Comparison of ENCODE assay signal across 13 mouse cellular contexts in the genomic region with DNA sequence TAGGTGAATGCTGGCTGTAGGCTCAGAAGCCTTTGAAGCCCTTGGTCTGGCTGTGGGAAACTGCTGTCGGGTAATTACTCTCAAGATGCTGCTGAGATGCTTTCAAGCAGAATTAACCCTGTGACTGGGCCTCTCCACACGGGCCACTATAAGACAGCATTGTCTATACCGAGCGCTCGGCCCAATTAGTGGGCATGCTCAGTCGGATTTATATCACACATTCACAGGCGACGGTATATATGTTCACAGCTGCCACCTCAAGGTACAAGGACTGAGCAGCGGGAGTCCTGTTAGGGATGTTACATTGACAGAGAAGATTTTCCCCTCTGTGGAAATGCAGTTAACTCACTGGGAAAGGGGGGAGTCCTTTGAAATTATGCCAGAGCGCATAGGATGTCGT.
DNase-seq lines count a peak whose midpoint lies in the region; ATAC-seq and TF ChIP-seq lines count a peak whose summit lies in the region.
"Had no signal": no experiment of that assay in that cellular context is flagged by ENCODE, and none has a peak within 500 bp of the region (broad histone marks: within the 10 kb centered on the region; RNA-seq: fewer than 3 reads in every experiment).

No protein-coding gene starts in this region.

- no peak overlapping the region for H3K27ac ChIP-seq in forebrain, embryonic 15.5 days (replicated peaks)
- H3K27ac ChIP-seq in midbrain, embryonic 15.5 days: 0 out of 2 replicates have a peak overlapping the region, but pooled peaks have one; percentile 42
- H3K27ac ChIP-seq in kidney, adult 2 months (ENCODE audit: insufficient read depth, low read depth, low read length): no peak overlapping the region
- H3K27ac ChIP-seq: kidney, embryonic 15.5 days; stomach, embryonic 15.5 days had no signal

- H3K9ac ChIP-seq in forebrain, embryonic 15.5 days (replicated peaks): no peak overlapping the region
- H3K9ac ChIP-seq in midbrain, embryonic 15.5 days: no peak overlapping the region
- H3K9ac ChIP-seq: kidney, embryonic 15.5 days; stomach, embryonic 15.5 days had no signal

- no peak overlapping the region for H3K4me3 ChIP-seq in forebrain, embryonic 15.5 days
- no peak overlapping the region for H3K4me3 ChIP-seq in midbrain, embryonic 15.5 days
- no peak overlapping the region for H3K4me3 ChIP-seq in kidney, adult 2 months (ENCODE audit: insufficient read depth, low read depth, low read length)
- H3K4me3 ChIP-seq: erythroblast, embryonic 14.5 days; kidney, embryonic 15.5 days; stomach, embryonic 15.5 days had no signal

- DNase-seq in brain, embryonic 14.5 days (ENCODE audit: low read depth): peak; percentile 91
- peak; percentile 58 for DNase-seq in embryo, embryonic 10.5 days (ENCODE audit: low spot score)
- no peak for DNase-seq in kidney, postnatal 14 days
- no peak for DNase-seq in kidney, adult 2 months
- DNase-seq in urinary bladder, adult 18-20 months (ENCODE audit: low spot score in 2 of 2): no peak
- DNase-seq: cerebellum, postnatal 25 days; right cerebral cortex, postnatal 25 days had no signal

- H3K4me1 ChIP-seq in forebrain, embryonic 15.5 days: peaks cover 33% of the 10 kb centered on the region
- H3K4me1 ChIP-seq in midbrain, embryonic 15.5 days: peaks cover 23% of the 10 kb centered on the region
- no peaks in the 10 kb centered on the region for H3K4me1 ChIP-seq in kidney, adult 2 months (ENCODE audit: control insufficient read depth, insufficient read depth, low read length)

- H3K4me2 ChIP-seq in forebrain, embryonic 15.5 days (replicated peaks): peak overlapping the region; percentile 57
- peak overlapping the region; percentile 18; the same call in 1 of the 2 replicates for H3K4me2 ChIP-seq in midbrain, embryonic 15.5 days
- H3K4me2 ChIP-seq: heart, embryonic 11.5 days; kidney, embryonic 15.5 days; stomach, embryonic 15.5 days had no signal

- ATAC-seq in forebrain, embryonic 15.5 days (replicated peaks): peak; percentile 67
- peak; percentile 65; the same call in 1 of the 2 replicates for ATAC-seq in midbrain, embryonic 15.5 days (replicated peaks)

- 4% methylated on average over 11 of the region's 11 CpGs for WGBS in forebrain, embryonic 15.5 days
- 35% methylated on average over 11 of the region's 11 CpGs for WGBS in midbrain, embryonic 15.5 days
- WGBS in kidney, adult 2 months: 78% methylated on average over 11 of the region's 11 CpGs

- TF ChIP-seq POLR2A in brain, embryonic 14.5 days (IDR thresholded peaks at IDR 0.05; ENCODE audit: borderline replicate concordance, extremely low read depth, insufficient read depth, insufficient read length, poor library complexity, severe bottlenecking): no peak
- TF ChIP-seq POLR2A in kidney, adult 2 months (IDR thresholded peaks at IDR 0.05; ENCODE audit: low read depth, low read length): no peak

- H3K9me3 ChIP-seq in forebrain, embryonic 15.5 days: no peaks in the 10 kb centered on the region
- no peaks in the 10 kb centered on the region for H3K9me3 ChIP-seq in midbrain, embryonic 15.5 days
- H3K9me3 ChIP-seq: kidney, embryonic 15.5 days; stomach, embryonic 15.5 days had no signal

- H3K36me3 ChIP-seq in forebrain, embryonic 15.5 days: no peaks in the 10 kb centered on the region
- no peaks in the 10 kb centered on the region for H3K36me3 ChIP-seq in midbrain, embryonic 15.5 days (replicated peaks)
- H3K36me3 ChIP-seq in kidney, adult 2 months (ENCODE audit: control insufficient read depth, insufficient read depth, low read length): no peaks in the 10 kb centered on the region
- H3K36me3 ChIP-seq: kidney, embryonic 15.5 days; stomach, embryonic 15.5 days had no signal

- TF ChIP-seq CTCF in brain, embryonic 14.5 days (IDR thresholded peaks at IDR 0.05; ENCODE audit: borderline replicate concordance, extremely low read depth, insufficient read depth, insufficient read length): no peak
- no peak for TF ChIP-seq CTCF in kidney, adult 2 months (conservative IDR thresholded peaks at IDR 0.05; ENCODE audit: insufficient read depth, insufficient read length, low read depth, low read length)

- H3K27me3 ChIP-seq in forebrain, embryonic 15.5 days: no peaks in the 10 kb centered on the region
- H3K27me3 ChIP-seq in midbrain, embryonic 15.5 days (replicated peaks): no peaks in the 10 kb centered on the region
- no peaks in the 10 kb centered on the region for H3K27me3 ChIP-seq in kidney, adult 2 months (replicated peaks; ENCODE audit: control insufficient read depth, insufficient read depth, low read length)
- H3K27me3 ChIP-seq: kidney, embryonic 15.5 days; stomach, embryonic 15.5 days had no signal

Comparison
In these comparisons a context has a peak if more than half of its experiments do, and no peak if none do; other contexts are left out.
1. DNase-seq: peak in brain, embryonic 14.5 days (single experiment) and embryo, embryonic 10.5 days (single experiment); none in kidney, postnatal 14 days (single experiment), kidney, adult 2 months (single experiment) and urinary bladder, adult 18-20 months (0 of 2).